Mouse (Mus musculus) left cerebral cortex, postnatal 10 days (tissue): ENCODE measurements at regions not wholly inside any gene's neighbourhood (a gene's known extent, or its start where the extent isn't known, plus 50 kb on each side); places are given as distances from the start of the nearest gene placed in this dataset.

Experiments
- DNase-seq, 2 experiments: peaks; one replicate each; pipeline ENCODE4 v3.0.0; 2021 to 2022; ENCODE audit warnings: low spot score in 2 of 2, mixed read lengths in 1 of 2; ENCODE audit errors: extremely low spot score in 1 of 2
- intact Hi-C: fragments of 180-260 bp; cut with DNase I; formaldehyde crosslinking; loops from one replicate; pipeline ENCODE4 v1.15.1; 2025

GRCm38 (mm10) chr17:60717494-60717893 is 1704.3 kb upstream of the Nudt12 start:
- no peak for DNase-seq
- intact Hi-C loops = no loop called here
